Mouse (Mus musculus): Measurements from ENCODE around the gene Nos1ap.

Gene Nos1ap

DNA sequence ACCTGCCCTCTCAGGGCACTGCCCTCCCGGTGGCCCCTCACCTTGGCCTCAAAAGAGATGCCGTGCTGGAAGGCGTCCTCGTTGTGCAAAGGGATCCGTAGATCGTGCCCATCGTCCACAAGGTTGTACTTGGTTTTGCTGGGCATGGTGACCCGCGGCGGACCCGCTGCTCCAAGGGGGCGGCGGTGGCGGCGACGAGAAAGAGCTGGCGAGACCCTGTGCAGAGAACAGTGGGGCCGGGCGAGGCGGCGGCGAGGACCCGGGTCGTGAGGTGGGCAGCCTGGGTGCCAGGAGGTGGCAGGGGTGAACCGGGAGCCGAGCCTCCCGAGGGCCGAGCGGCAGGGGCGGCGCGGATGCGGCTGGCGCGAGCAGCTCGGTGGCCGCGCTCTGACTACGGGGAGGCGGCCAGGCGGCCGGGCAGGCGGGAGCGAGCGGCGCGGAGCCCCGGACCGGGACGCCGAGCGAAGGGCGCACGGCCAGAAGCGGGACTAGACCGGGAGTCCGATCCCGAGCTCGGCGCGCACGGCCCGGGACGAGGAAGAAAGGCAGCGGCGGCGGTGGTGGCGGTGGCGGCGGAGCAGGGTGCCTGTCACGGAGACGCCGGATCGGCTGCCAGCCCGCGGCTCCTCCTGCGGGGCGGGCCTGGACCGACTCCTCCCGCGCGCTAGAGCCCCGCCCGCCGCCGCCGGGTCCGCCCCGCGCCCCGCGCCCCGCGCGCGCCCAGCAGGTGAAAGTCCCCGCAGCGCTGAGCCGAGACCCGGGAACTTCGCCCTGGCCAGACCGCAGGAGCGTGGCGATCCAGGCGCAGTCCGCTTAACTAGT lies at the start of gene Nos1ap:
Nos1ap (minus strand) TSS at position 643 of the 822 bp plus-strand sequence.
- DNase-seq (ENCODE audit: low spot score in 2 of 2) = peak; percentile 83 to 86

DNA sequence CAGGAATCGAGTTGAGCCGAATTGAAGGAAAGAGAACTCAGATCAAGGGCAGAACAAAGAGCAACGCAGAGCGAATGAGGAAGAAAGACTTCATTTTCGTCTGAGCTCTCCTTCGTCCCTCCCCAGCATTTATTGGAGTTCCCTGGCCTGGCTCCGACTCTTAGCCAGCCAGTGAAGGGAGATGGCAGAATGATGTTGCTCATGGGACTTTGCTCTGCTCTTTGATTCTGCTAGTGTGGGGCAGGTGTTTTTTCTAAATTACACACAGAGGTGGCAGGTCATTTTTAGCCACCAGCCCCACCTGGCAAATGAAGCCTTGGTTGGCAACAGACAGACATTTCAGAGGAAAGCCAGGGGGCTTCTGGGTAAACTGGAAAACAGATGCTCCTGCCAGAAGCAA lies 49.3 kb upstream of the Nos1ap start:
- DNase-seq (ENCODE audit: low spot score in 2 of 2) = no peak

DNA sequence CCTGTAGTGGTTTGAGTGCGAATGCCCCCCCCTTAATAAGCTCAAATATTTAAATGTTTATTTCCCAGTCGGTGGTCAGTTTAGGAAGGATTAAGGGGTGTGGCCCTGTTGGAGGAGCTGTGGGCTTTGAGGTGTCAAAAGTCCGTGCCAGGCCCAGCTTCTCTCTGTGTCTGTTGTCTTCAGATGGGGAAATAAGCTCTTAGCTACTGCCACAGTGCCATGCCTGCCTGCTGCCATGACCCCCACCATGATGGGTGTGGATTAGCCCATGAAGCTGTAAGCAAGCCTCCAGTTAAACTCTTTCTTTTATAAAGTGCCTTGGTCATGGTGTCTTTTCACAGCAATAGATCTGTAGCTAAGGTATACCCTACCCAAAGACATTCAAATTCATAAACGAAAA lies 43.2 kb upstream of the Nos1ap start:
- peak in 1 of 2 experiments; percentile 12 for DNase-seq (ENCODE audit: low spot score in 2 of 2)

DNA sequence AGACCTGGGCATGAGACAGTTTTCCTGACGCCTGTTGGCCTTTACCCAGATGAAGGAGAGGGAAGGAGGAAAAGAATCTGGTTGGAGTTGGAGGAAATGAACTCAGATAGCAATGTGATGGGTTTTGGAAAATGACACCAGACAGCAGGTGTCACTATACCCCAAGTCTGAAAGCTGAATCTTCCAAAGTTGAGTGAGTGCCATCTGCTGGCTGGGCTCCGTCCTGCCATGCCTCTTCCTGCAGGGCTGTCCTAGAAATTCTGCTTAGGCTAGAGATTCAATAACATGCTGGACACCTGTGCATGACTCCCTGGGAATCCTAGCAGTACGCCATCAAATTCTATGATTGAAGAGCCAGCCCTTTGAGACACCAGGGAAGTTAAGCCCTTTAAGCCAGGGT lies 42.7 kb upstream of the Nos1ap start:
- peak; percentile 62 to 84 for DNase-seq (ENCODE audit: low spot score in 2 of 2)

DNA sequence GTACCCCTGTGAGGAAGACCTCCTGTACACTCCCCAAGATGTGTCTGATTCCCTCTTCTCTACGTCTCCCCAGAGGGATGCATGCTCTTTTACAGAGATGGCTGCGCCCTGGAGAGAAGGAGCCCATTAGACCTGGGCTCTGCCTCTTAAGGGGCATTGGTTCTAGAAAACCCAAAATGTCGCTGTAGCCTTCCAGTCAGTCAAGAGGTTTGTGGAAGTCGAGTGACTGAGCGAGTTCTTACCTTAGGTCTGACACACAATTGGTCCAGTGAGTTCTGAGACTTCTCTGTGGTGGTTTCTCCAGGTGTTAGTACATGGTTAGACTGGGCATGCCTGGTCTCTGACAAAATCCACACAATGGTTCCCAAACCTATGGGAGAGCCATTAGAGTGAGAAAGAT lies 41.9 kb upstream of the Nos1ap start:
- no peak for DNase-seq (ENCODE audit: low spot score in 2 of 2)

DNA sequence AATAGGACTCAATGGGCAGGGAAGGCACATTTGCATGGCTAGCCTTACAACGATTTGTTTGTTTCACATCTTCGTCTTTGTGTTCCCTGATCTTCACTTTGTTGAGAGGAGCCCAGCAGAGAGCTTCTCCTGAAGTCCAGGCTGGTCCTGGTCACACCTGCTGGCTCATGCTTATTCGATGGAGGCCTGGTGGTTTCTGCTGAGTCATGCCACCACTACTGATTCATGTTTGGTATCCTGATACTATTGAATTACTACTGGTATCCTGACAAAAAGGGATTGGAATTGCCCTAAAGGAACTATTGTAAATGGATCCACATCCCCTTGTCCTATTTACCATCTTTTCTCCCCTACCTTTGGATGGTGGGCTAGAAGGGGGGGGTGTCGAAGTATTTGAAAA lies 40.8 kb upstream of the Nos1ap start:
- DNase-seq (ENCODE audit: low spot score in 2 of 2) = no peak

DNA sequence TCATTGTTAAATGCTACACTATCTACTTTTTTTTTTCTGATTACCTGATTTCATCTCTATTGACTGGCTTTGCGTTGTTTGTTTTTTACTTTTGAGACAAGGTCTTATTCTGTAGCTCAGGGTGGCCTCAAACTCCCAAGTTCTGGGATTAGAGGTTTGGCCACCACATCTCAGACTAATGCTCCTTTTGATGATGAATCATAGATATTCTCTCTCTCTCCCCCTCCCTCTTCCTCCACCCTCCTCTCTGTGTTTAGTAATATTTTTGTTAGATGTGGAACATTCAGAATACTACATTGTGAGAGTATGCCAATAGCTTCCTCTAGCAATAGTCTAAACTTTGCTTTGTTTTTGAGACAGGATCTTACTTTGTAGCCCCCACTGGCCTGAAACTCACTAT lies 33.8 kb upstream of the Nos1ap start:
- no peak for DNase-seq (ENCODE audit: low spot score in 2 of 2)

DNA sequence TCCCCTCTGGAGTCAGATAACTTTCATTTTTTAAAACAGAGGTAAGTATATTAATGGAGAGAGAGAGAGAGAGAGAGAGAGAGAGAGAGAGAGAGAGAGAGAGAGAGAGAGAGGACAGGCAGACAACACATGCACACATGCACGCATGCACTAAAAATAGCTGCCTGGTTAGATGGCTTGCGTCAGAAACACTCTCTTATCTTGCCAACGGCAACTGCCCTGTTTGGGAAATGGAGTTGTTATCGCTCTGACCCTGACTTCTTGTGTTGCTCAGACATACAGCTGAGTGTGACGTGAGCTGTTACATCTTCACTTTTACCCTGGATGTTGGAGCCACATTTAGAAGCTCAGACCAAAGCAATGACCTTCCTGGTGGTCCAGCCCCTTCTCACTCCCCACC lies 33.3 kb upstream of the Nos1ap start:
- DNase-seq (ENCODE audit: low spot score in 2 of 2) = peak in 1 of 2 experiments; percentile 51

DNA sequence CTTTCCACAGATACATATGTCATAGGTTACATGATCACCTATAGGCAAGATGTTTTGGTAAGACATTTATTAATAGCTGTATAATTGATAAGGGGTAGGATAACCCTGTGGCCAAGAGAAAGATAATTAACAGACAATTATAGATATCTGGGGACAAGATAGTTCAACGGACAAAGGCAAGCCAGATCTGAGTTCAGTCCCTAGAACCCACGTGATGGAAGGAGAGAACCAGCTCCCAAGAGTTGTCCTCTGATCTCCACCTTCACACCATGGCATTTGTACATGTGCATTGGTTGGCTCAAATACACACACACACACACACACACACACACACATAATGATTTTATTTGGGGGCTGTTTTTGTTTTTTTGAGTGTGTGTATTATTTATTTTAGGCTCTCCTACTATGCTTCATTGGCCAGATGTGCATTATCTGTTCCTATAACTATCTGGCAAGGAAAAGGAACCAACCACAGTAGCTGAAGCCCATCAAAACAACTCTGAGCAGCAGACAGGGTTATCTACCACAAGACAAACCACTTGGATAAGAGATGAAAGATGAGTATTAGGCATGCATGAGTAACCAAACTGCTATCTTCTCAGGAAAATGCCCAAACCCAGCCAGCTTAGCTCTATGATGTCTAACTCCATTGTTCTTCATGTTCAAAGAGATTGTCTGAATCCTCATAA lies 30.2 kb upstream of the Nos1ap start:
- no peak for DNase-seq (ENCODE audit: low spot score in 2 of 2)

DNA sequence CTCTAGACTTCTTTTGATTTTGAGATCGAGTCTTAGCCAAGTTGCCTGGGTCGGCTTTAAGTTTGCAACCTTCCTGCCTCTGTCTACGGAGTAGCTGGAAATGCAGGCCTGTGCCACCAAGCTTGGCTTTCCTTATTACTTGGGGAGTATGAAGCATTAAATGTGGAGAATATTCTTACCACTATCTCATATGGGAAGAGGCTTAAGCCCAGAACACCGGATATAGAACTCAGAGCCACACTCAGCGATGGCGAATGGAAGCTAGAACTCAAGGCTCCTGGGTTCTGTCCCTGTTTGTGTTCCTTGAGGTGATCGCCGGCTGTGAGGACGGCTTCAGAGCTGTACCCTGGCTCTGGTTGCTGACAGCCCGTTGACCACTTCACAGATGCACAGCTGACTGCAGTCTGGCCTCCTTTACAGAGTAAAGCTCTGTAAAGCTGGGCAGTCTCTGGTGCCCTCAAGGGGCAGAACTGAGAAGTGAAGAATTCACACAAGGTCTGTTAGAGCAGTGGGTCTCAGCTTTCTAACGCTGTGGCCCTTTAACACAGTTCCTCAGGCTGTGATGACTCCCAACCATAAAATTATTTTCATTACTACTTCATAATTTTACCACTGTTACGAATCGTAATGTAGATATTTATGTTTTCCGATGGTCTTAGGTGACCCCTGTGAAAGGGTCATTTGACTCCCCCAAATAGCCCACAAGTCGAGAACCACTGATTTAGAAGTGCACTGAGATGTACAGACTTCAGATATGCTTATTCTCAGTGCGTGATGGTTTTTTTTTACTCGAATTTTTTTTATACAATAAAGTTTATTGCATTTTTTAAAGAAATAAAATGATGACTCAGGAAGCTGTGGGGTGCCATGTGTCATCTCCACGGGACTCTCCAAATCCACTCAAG lies 23.6 kb upstream of the Nos1ap start:
- DNase-seq (ENCODE audit: low spot score in 2 of 2) = peak in 1 of 2 experiments; percentile 75

DNA sequence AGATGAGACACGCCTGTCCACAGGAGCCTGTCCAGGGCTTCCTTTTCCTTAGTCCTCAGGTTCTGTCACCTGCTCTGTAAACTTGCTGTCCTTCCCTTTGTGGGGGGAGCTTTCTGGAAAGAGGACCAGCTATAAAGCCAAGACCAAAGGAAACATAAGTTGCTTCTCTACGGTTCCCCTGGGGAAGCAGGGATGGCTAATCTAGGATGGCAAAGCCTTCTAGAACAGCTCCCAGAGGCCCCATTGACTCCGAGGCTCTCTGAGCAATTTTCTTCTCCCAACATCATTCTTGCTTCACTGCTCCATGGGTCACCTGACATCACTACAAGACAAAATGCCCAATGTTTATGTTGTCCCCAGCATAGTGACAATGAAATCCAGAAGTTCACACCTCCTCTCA lies 22.0 kb upstream of the Nos1ap start:
- no peak for DNase-seq (ENCODE audit: low spot score in 2 of 2)

DNA sequence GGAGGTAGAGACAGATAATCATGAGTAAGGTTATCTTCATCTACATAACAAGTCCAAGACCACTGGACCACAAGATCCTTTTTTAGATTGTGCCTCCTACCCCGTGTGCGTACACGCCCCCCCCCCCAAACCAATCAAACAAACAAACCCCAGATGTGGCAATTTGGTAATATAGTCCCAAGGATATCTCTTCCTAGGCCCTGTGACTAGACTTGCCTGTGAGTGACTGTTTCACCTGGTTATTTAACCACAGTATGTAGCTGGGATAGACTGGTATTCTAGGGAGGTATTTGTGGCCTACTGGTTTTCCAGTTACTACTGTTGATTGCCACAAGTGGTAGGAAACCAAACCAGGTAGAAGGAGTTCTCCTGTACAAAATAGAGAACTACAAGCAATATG lies 21.0 kb upstream of the Nos1ap start:
- no peak for DNase-seq (ENCODE audit: low spot score in 2 of 2)

DNA sequence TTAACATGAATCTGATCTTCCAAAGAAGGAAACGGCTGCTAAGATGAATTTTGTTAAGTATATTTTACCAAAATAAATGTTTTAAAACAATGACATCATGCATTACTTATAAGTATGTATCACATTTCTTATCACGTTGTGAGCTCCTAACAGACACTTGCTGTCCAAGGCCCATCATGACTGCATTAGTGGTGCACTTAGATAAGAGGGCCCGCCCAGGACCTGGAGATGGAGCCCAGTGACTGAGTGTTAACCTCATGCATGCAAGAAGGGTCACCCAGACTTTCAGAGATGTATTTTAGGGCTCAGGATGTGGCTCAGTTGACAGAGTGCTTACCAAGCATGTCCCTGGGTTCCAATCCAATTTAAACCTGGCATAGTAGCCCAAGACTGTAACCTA lies 20.6 kb upstream of the Nos1ap start:
- peak in 1 of 2 experiments; percentile 65 for DNase-seq (ENCODE audit: low spot score in 2 of 2)

DNA sequence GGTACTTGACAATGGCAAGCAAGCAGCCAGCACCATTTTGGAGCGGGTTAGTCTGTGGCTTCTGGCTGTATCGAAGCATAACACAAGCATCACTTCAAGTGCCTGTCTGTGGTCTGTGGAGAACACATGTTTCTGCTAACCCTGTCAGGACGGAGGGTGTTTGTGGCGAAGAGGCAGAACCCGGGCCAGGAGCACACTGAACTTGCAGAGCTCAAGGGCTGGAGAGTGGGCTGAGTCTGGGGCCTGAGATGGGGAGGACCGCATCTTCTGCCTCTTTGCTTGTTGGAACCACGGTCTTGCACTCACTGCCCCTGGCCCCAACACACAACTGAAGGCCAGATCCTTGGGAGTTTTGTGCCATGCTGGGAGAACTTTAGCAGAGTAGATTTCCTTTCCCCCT lies 20.2 kb upstream of the Nos1ap start:
- DNase-seq (ENCODE audit: low spot score in 2 of 2) = peak; percentile 41 to 53

DNA sequence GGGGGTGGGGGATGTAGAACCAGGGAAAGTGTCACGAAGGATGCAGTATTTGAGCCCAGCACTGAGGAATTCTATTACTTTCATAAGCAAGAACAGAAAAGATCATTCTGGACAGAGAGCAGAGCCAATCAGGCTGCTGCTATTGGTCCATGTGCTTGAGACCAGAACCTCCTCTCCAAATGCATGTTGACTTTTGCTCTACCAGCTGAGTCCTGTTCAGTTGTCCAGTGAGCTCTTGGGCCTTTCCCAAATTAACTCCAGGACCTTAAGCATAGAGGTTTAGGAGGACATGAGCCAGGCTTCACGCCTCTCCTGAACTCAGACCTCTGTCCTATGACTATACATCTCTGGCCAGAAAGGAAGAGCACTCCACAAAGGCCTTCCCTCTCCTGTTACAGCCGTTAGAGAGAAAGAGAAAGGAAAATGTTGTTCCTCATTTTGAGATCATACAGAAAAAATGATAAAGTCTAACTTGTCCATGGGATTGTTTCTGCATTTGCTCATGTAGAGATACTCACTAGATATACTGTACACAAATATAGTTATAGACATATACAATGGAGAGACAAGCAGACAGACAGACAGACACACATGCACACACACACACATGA lies 18.9 kb upstream of the Nos1ap start:
- DNase-seq (ENCODE audit: low spot score in 2 of 2) = no peak

DNA sequence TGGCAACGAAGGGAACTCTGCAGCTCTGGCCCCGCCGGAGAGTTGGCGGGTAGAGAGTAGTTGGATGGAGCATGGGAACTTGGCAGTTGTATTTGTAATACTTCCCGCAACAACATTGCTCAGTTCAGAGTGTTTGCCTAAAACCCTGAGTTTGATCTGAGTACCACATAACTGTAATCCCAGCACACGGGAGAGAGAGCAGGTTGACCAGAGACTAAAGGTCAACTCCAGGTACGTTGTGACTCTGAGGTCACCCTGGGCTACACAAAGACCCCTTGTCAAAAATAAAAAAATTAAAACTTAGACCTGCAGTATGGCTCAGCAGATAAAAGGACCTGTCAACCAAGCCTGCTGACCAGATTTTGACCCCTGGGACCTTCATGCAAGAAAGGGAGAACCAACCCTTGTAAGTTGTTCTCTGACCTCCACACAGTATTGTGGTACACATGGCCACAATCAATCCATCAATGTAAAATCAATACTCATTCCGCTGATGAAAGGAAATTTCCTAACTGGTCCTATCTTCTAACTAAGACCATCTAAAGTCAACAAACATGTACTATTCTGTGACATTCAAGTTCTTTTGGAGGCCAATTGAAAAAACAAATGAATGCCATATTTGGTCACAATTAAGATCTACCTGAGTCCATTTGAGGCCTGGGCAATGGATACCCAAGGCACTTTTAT lies 17.7 kb upstream of the Nos1ap start:
- no peak for DNase-seq (ENCODE audit: low spot score in 2 of 2)

DNA sequence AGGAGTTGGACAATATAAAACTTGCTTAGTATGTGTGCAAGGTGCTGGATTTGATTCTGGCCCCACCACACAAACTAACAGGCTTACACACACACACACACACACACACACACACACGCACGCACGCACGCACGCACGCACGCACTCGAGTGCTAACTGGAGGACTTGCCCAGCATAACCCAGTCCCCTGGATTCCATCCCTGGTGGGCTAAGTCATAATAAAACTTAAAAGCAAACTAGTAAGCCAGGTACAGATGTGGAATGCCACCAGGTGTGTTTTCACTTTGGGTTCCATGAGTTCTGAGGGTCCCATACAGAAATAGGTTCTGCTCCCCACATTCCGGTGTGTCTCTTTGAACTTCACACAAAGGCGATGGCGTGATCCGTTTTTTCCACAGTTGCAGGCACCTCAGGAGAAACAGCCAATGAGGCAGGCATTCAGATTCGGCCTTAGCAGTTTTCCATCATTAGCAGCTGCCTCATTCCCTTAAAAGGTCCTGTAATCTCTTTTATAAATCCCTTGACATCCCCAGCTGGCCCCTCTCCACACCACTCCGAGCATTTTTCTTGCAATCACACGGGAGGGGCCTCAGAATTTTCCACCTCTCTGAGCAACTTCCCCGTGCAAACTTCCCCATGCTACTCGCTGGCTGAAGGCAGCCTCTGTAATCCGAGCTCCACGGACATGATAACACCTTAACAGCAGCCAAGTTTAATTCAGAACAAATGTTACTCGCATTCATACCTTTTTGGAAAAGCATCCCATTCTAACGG lies 15.8 kb upstream of the Nos1ap start:
- no peak for DNase-seq (ENCODE audit: low spot score in 2 of 2)

DNA sequence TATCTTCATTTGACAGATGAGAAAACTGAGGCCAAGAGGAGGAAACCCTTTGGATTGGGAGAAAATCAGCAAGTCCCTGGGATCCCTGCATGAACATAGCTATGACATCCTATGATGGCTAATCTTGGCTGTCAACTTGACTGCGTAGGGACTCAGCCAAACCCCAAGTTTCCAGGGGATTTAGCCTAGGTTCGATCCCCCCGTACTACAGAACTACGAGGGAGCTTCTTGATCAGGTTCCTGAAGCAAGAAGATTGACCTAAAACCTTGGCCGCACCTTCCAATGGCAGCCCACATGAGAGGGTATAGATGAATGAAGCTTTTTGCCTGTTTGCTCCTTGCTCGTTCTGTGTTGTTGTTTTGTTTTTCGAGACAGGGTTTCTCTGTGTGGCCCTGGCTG lies 4.9 kb upstream of the Nos1ap start:
- DNase-seq (ENCODE audit: low spot score in 2 of 2) = no peak

DNA sequence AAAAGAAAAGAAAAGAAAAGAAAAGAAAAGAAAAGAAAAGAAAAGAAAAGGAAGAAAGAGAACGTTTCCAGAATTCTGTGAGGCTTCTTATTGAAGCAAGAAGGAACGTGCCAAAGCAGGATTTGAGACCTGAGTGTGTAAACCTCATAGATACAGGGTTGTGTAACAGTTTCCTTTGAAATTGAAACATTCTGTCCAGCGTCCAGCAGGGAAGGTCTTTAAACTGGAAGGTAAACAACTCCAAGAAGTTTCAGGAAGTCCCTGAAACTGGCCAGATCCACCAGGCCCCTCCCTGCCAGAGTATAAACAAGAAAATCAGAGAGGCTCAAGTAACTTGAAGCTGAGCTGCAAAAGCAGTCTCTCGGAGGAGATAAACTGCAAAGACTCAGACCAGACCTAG lies 870 bp upstream of the Nos1ap start:
- no peak for DNase-seq (ENCODE audit: low spot score in 2 of 2)

DNA sequence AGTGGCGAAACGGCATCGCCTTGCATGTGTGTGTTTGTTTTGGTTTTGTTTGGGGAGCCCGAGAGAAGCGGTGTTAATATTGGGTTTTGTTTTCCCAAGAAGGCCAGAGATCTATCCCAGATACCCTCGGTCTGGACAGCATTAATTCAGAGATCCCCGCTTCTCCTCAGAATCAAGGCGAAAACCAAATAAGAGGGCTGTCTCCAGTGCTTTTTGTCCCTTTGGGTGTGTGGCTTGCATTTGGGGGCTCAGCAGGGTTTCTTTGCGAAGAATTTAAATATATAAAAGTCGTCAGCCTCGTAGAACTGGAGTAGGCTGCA lies 340 bp upstream of the Nos1ap start:
- no peak for DNase-seq (ENCODE audit: low spot score in 2 of 2)

DNA sequence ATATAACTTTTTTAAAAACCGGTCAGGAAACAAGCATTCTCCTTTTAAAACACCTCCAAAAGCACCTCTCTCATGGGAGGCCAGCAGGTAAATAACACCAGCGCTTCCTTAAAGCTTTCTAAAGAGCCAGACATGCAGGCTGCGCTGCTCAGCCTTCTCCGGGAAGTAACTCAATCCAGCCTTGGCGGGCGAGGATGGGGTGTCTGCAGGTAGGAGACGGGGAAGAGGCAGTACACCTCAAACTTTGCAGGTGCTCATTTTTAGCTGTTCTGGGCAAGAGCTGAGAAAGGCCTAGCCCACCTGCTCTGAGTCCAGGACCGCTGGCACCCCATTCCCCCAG lies 812 bp downstream of the Nos1ap start:
- DNase-seq (ENCODE audit: low spot score in 2 of 2) = no peak

All from spleen, postnatal 10 days (tissue).